Mouse (Mus musculus): ENCODE results near the gene C1ql4.

Gene C1ql4

GRCm38 (mm10) chr15:99111139-99111538 lies 23.5 kb upstream of the C1ql4 start:
- no peaks in the 10 kb centered on the region for H3K27me3 ChIP-seq (ENCODE audit: insufficient read depth, low read length)
- H3K4me1 ChIP-seq (replicated peaks; ENCODE audit: low read depth, low read length) = peaks cover 53% of the 10 kb centered on the region
- no peak overlapping the region for H3K4me3 ChIP-seq (replicated peaks; ENCODE audit: low read length)
- peaks cover 13% of the 10 kb centered on the region for H3K9me3 ChIP-seq (ENCODE audit: low read length)
- TF ChIP-seq NANOG (IDR thresholded peaks at IDR 0.05; ENCODE audit: borderline replicate concordance, low read length) (no peak), POU5F1 (IDR thresholded peaks at IDR 0.05; ENCODE audit: borderline replicate concordance, low read length) (no peak), CTCF (conservative IDR thresholded peaks at IDR 0.05; ENCODE audit: low read length) (no peak)
- no peaks in the 10 kb centered on the region for H3K36me3 ChIP-seq (ENCODE audit: insufficient read depth, low read length)

GRCm38 (mm10) chr15:99107866-99108265 lies 20.2 kb upstream of the C1ql4 start:
- TF ChIP-seq NANOG (IDR thresholded peaks at IDR 0.05; ENCODE audit: borderline replicate concordance, low read length) (no peak), POU5F1 (IDR thresholded peaks at IDR 0.05; ENCODE audit: borderline replicate concordance, low read length) (no peak)
- H3K36me3 ChIP-seq (ENCODE audit: insufficient read depth, low read length) = peaks cover 5% of the 10 kb centered on the region; the same call in 1 of the 2 replicates
- H3K27me3 ChIP-seq (ENCODE audit: insufficient read depth, low read length) = no peaks in the 10 kb centered on the region
- no peak overlapping the region for H3K4me3 ChIP-seq (replicated peaks; ENCODE audit: low read length)
- H3K4me1 ChIP-seq (replicated peaks; ENCODE audit: low read depth, low read length) = peaks cover 27% of the 10 kb centered on the region
- H3K9me3 ChIP-seq (ENCODE audit: low read length) = peaks cover 17% of the 10 kb centered on the region

GRCm38 (mm10) chr15:99105238-99105637 lies 17.6 kb upstream of the C1ql4 start:
- Histone ChIP-seq H3K4me3 (replicated peaks; ENCODE audit: low read length) (no peak overlapping the region), H3K4me1 (replicated peaks; ENCODE audit: low read depth, low read length) (peaks cover 25% of the 10 kb centered on the region)
- TF ChIP-seq NANOG (IDR thresholded peaks at IDR 0.05; ENCODE audit: borderline replicate concordance, low read length) (no peak), POU5F1 (IDR thresholded peaks at IDR 0.05; ENCODE audit: borderline replicate concordance, low read length) (no peak), CTCF (conservative IDR thresholded peaks at IDR 0.05; ENCODE audit: low read length) (no peak)

GRCm38 (mm10) chr15:99099984-99100383 lies 12.4 kb upstream of the C1ql4 start:
- Histone ChIP-seq H3K36me3 (ENCODE audit: insufficient read depth, low read length) (0 out of 2 replicates have a peak, but pooled peaks cover 4% of the 10 kb centered on the region), H3K4me3 (replicated peaks; ENCODE audit: low read length) (peak overlapping the region; percentile 71; the same call in 1 of the 2 replicates), H3K27me3 (ENCODE audit: insufficient read depth, low read length) (peaks cover 45% of the 10 kb centered on the region), H3K4me1 (replicated peaks; ENCODE audit: low read depth, low read length) (peaks cover 61% of the 10 kb centered on the region), H3K9me3 (ENCODE audit: low read length) (no peaks in the 10 kb centered on the region)
- TF ChIP-seq CTCF (conservative IDR thresholded peaks at IDR 0.05; ENCODE audit: low read length) (no peak), NANOG (IDR thresholded peaks at IDR 0.05; ENCODE audit: borderline replicate concordance, low read length) (no peak), POU5F1 (IDR thresholded peaks at IDR 0.05; ENCODE audit: borderline replicate concordance, low read length) (no peak)

More at GRCm38 (mm10) chr15:99105238-99105637, 17.6 kb upstream of the C1ql4 start:
- peaks cover 8% of the 10 kb centered on the region; the same call in 1 of the 2 replicates for H3K36me3 ChIP-seq (ENCODE audit: insufficient read depth, low read length)
- peaks cover 5% of the 10 kb centered on the region; the same call in 1 of the 2 replicates for H3K27me3 ChIP-seq (ENCODE audit: insufficient read depth, low read length)
- peaks cover 17% of the 10 kb centered on the region for H3K9me3 ChIP-seq (ENCODE audit: low read length)

- TF ChIP-seq NANOG (IDR thresholded peaks at IDR 0.05; ENCODE audit: borderline replicate concordance, low read length) (no peak), CTCF (conservative IDR thresholded peaks at IDR 0.05; ENCODE audit: low read length) (peak; percentile 82)
- Histone ChIP-seq H3K4me1 (replicated peaks; ENCODE audit: low read depth, low read length) (peaks cover 68% of the 10 kb centered on the region), H3K36me3 (ENCODE audit: insufficient read depth, low read length) (0 out of 2 replicates have a peak, but pooled peaks cover 4% of the 10 kb centered on the region), H3K27me3 (ENCODE audit: insufficient read depth, low read length) (peaks cover 52% of the 10 kb centered on the region), H3K4me3 (replicated peaks; ENCODE audit: low read length) (peak overlapping the region; percentile 71), H3K9me3 (ENCODE audit: low read length) (no peaks in the 10 kb centered on the region)
Observed at GRCm38 (mm10) chr15:99099139-99099556, 11.5 kb upstream of the C1ql4 start.

- H3K9me3 ChIP-seq (ENCODE audit: low read length) = no peaks in the 10 kb centered on the region
- H3K27me3 ChIP-seq (ENCODE audit: insufficient read depth, low read length) = peaks cover 57% of the 10 kb centered on the region
- H3K36me3 ChIP-seq (ENCODE audit: insufficient read depth, low read length) = 0 out of 2 replicates have a peak, but pooled peaks cover 4% of the 10 kb centered on the region
- H3K4me3 ChIP-seq (replicated peaks; ENCODE audit: low read length) = peak overlapping the region; percentile 71
- TF ChIP-seq POU5F1 (IDR thresholded peaks at IDR 0.05; ENCODE audit: borderline replicate concordance, low read length) (no peak), CTCF (conservative IDR thresholded peaks at IDR 0.05; ENCODE audit: low read length) (no peak), NANOG (IDR thresholded peaks at IDR 0.05; ENCODE audit: borderline replicate concordance, low read length) (no peak)
- H3K4me1 ChIP-seq (replicated peaks; ENCODE audit: low read depth, low read length) = peaks cover 68% of the 10 kb centered on the region
Observed at GRCm38 (mm10) chr15:99098493-99098861, 10.9 kb upstream of the C1ql4 start.

- Histone ChIP-seq H3K9me3 (ENCODE audit: low read length) (no peaks in the 10 kb centered on the region), H3K27me3 (ENCODE audit: insufficient read depth, low read length) (peaks cover 62% of the 10 kb centered on the region), H3K36me3 (ENCODE audit: insufficient read depth, low read length) (0 out of 2 replicates have a peak, but pooled peaks cover 4% of the 10 kb centered on the region), H3K4me1 (replicated peaks; ENCODE audit: low read depth, low read length) (peaks cover 73% of the 10 kb centered on the region), H3K4me3 (replicated peaks; ENCODE audit: low read length) (peak overlapping the region; percentile 71)
- TF ChIP-seq CTCF (conservative IDR thresholded peaks at IDR 0.05; ENCODE audit: low read length) (no peak), POU5F1 (IDR thresholded peaks at IDR 0.05; ENCODE audit: borderline replicate concordance, low read length) (no peak), NANOG (IDR thresholded peaks at IDR 0.05; ENCODE audit: borderline replicate concordance, low read length) (no peak)
Observed at GRCm38 (mm10) chr15:99097840-99098492, 10.3 kb upstream of the C1ql4 start.

- Histone ChIP-seq H3K27me3 (ENCODE audit: insufficient read depth, low read length) (peaks cover 72% of the 10 kb centered on the region), H3K4me1 (replicated peaks; ENCODE audit: low read depth, low read length) (peaks cover 83% of the 10 kb centered on the region), H3K4me3 (replicated peaks; ENCODE audit: low read length) (peak overlapping the region; percentile 57), H3K9me3 (ENCODE audit: low read length) (no peaks in the 10 kb centered on the region), H3K36me3 (ENCODE audit: insufficient read depth, low read length) (0 out of 2 replicates have a peak, but pooled peaks cover 4% of the 10 kb centered on the region)
- no peak for TF ChIP-seq NANOG (IDR thresholded peaks at IDR 0.05; ENCODE audit: borderline replicate concordance, low read length)
- no peak for TF ChIP-seq CTCF (conservative IDR thresholded peaks at IDR 0.05; ENCODE audit: low read length)
- no peak for TF ChIP-seq POU5F1 (IDR thresholded peaks at IDR 0.05; ENCODE audit: borderline replicate concordance, low read length)
Observed at GRCm38 (mm10) chr15:99096831-99097500, 9.3 kb upstream of the C1ql4 start.

Data from E14TG2a.4 (cell line).